Mouse (Mus musculus) testis, adult 2 months (tissue): Measurements from ENCODE around the gene Fzd7.

Source experiments
- CTCF ChIP-seq: fragments of 200-500 bp; IDR thresholded peaks from 2 replicates; pipeline ENCODE4 v1.5.1; 2012; ENCODE audit warnings: low read depth, mild to moderate bottlenecking, inconsistent platforms, low read length, moderate library complexity; ENCODE audit not compliant: control insufficient read depth, insufficient read depth, insufficient replicate concordance
- POLR2A ChIP-seq: fragments of 200-500 bp; IDR thresholded peaks from 2 replicates; pipeline ENCODE4 v1.6.1; 2012; ENCODE audit warnings: low read depth, mild to moderate bottlenecking, inconsistent platforms, low read length, moderate library complexity; ENCODE audit not compliant: control insufficient read depth

GRCm38 (mm10) chr1:59495970-59496369 lies 13.7 kb downstream of the Fzd7 start:
- TF ChIP-seq CTCF (no peak), POLR2A (no peak)
